Mouse (Mus musculus): ENCODE measurements at regions not wholly inside any gene's neighbourhood (a gene's known extent, or its start where the extent isn't known, plus 50 kb on each side); places are given as distances from the start of the nearest gene placed in this dataset.

- WGBS: 39% methylated on average over 4 of the region's 4 CpGs
- no peaks in the 10 kb centered on the region for H3K9me3 ChIP-seq (ENCODE audit: control insufficient read depth, low read length)
- TF ChIP-seq POLR2A (IDR thresholded peaks at IDR 0.05; ENCODE audit: borderline replicate concordance, extremely low read depth, insufficient read depth, insufficient read length): no peak
- H3K4me3 ChIP-seq (replicated peaks; ENCODE audit: low read length): no peak overlapping the region
- H3K27me3 ChIP-seq (ENCODE audit: control insufficient read depth, insufficient read depth, low read length): no peaks in the 10 kb centered on the region
- DNase-seq (ENCODE audit: low spot score) (no peak), ATAC-seq (ENCODE audit: low FRiP score, low read depth) (no peak)
- no peak overlapping the region for H3K9ac ChIP-seq (ENCODE audit: low read depth, low read length, severe bottlenecking)
- no peak overlapping the region for H3K4me2 ChIP-seq (replicated peaks; ENCODE audit: low read depth, low read length, severe bottlenecking)
- no peaks in the 10 kb centered on the region for H3K4me1 ChIP-seq (ENCODE audit: control insufficient read depth, insufficient read depth, low read length)
- no peaks in the 10 kb centered on the region for H3K36me3 ChIP-seq (ENCODE audit: control insufficient read depth, insufficient read depth, low read length)
- no peak overlapping the region for H3K27ac ChIP-seq (replicated peaks; ENCODE audit: low read depth, low read length)
Observed at GRCm38 (mm10) chr12:30726747-30727146, 142.5 kb downstream of the Tmem18 start.

GRCm38 (mm10) chr12:30729437-30729836, 145.2 kb downstream of the Tmem18 start:
- 57% methylated on average over 6 of the region's 6 CpGs for WGBS
- Histone ChIP-seq H3K9me3 (ENCODE audit: control insufficient read depth, low read length) (no peaks in the 10 kb centered on the region), H3K36me3 (ENCODE audit: control insufficient read depth, insufficient read depth, low read length) (no peaks in the 10 kb centered on the region), H3K4me2 (replicated peaks; ENCODE audit: low read depth, low read length, severe bottlenecking) (no peak overlapping the region), H3K27ac (replicated peaks; ENCODE audit: low read depth, low read length) (no peak overlapping the region), H3K27me3 (ENCODE audit: control insufficient read depth, insufficient read depth, low read length) (no peaks in the 10 kb centered on the region), H3K4me3 (replicated peaks; ENCODE audit: low read length) (no peak overlapping the region), H3K4me1 (ENCODE audit: control insufficient read depth, insufficient read depth, low read length) (no peaks in the 10 kb centered on the region), H3K9ac (ENCODE audit: low read depth, low read length, severe bottlenecking) (no peak overlapping the region)
- DNase-seq (ENCODE audit: low spot score) (no peak), ATAC-seq (ENCODE audit: low FRiP score, low read depth) (no peak)
- TF ChIP-seq POLR2A (IDR thresholded peaks at IDR 0.05; ENCODE audit: borderline replicate concordance, extremely low read depth, insufficient read depth, insufficient read length): no peak

GRCm38 (mm10) chr12:30767621-30768020, 116.5 kb upstream of the Alkal2 start:
- H3K9me3 ChIP-seq (ENCODE audit: control insufficient read depth, low read length): no peaks in the 10 kb centered on the region
- no peak overlapping the region for H3K4me3 ChIP-seq (replicated peaks; ENCODE audit: low read length)
- ATAC-seq (ENCODE audit: low FRiP score, low read depth) (no peak), DNase-seq (ENCODE audit: low spot score) (no peak)
- no peak overlapping the region for H3K27ac ChIP-seq (replicated peaks; ENCODE audit: low read depth, low read length)
- H3K27me3 ChIP-seq (ENCODE audit: control insufficient read depth, insufficient read depth, low read length): no peaks in the 10 kb centered on the region
- no peak overlapping the region for H3K9ac ChIP-seq (ENCODE audit: low read depth, low read length, severe bottlenecking)
- H3K4me2 ChIP-seq (replicated peaks; ENCODE audit: low read depth, low read length, severe bottlenecking): no peak overlapping the region
- H3K36me3 ChIP-seq (ENCODE audit: control insufficient read depth, insufficient read depth, low read length): no peaks in the 10 kb centered on the region
- TF ChIP-seq POLR2A (IDR thresholded peaks at IDR 0.05; ENCODE audit: borderline replicate concordance, extremely low read depth, insufficient read depth, insufficient read length): no peak
- H3K4me1 ChIP-seq (ENCODE audit: control insufficient read depth, insufficient read depth, low read length): no peaks in the 10 kb centered on the region

- Histone ChIP-seq H3K9me3 (ENCODE audit: control insufficient read depth, low read length) (no peaks in the 10 kb centered on the region), H3K4me2 (replicated peaks; ENCODE audit: low read depth, low read length, severe bottlenecking) (no peak overlapping the region), H3K27me3 (ENCODE audit: control insufficient read depth, insufficient read depth, low read length) (no peaks in the 10 kb centered on the region), H3K27ac (replicated peaks; ENCODE audit: low read depth, low read length) (no peak overlapping the region), H3K4me3 (replicated peaks; ENCODE audit: low read length) (no peak overlapping the region), H3K36me3 (ENCODE audit: control insufficient read depth, insufficient read depth, low read length) (no peaks in the 10 kb centered on the region), H3K9ac (ENCODE audit: low read depth, low read length, severe bottlenecking) (no peak overlapping the region), H3K4me1 (ENCODE audit: control insufficient read depth, insufficient read depth, low read length) (no peaks in the 10 kb centered on the region)
- DNase-seq (ENCODE audit: low spot score): no peak
- 75% methylated on average over 2 of the region's 2 CpGs for WGBS
- no peak for ATAC-seq (ENCODE audit: low FRiP score, low read depth)
- TF ChIP-seq POLR2A (IDR thresholded peaks at IDR 0.05; ENCODE audit: borderline replicate concordance, extremely low read depth, insufficient read depth, insufficient read length): no peak
Observed at GRCm38 (mm10) chr12:30793371-30793770, 90.8 kb upstream of the Alkal2 start.

GRCm38 (mm10) chr12:30816096-30816495, 68.0 kb upstream of the Alkal2 start:
- no peaks in the 10 kb centered on the region for H3K36me3 ChIP-seq (ENCODE audit: control insufficient read depth, insufficient read depth, low read length)
- WGBS: 83% methylated on average over 2 of the region's 2 CpGs
- no peaks in the 10 kb centered on the region for H3K4me1 ChIP-seq (ENCODE audit: control insufficient read depth, insufficient read depth, low read length)
- TF ChIP-seq POLR2A (IDR thresholded peaks at IDR 0.05; ENCODE audit: borderline replicate concordance, extremely low read depth, insufficient read depth, insufficient read length): no peak
- no peak overlapping the region for H3K9ac ChIP-seq (ENCODE audit: low read depth, low read length, severe bottlenecking)
- H3K9me3 ChIP-seq (ENCODE audit: control insufficient read depth, low read length): no peaks in the 10 kb centered on the region
- ATAC-seq (ENCODE audit: low FRiP score, low read depth): no peak
- no peak overlapping the region for H3K27ac ChIP-seq (replicated peaks; ENCODE audit: low read depth, low read length)
- no peak overlapping the region for H3K4me3 ChIP-seq (replicated peaks; ENCODE audit: low read length)
- no peaks in the 10 kb centered on the region for H3K27me3 ChIP-seq (ENCODE audit: control insufficient read depth, insufficient read depth, low read length)
- DNase-seq (ENCODE audit: low spot score): no peak
- H3K4me2 ChIP-seq (replicated peaks; ENCODE audit: low read depth, low read length, severe bottlenecking): no peak overlapping the region

GRCm38 (mm10) chr12:30831383-30831782, 52.7 kb upstream of the Alkal2 start:
- no peak for TF ChIP-seq POLR2A (IDR thresholded peaks at IDR 0.05; ENCODE audit: borderline replicate concordance, extremely low read depth, insufficient read depth, insufficient read length)
- WGBS: 88% methylated on average over 3 of the region's 3 CpGs
- H3K27ac ChIP-seq (replicated peaks; ENCODE audit: low read depth, low read length): no peak overlapping the region

More at GRCm38 (mm10) chr12:30831383-30831782, 52.7 kb upstream of the Alkal2 start:
- Histone ChIP-seq H3K4me3 (replicated peaks; ENCODE audit: low read length) (no peak overlapping the region), H3K4me2 (replicated peaks; ENCODE audit: low read depth, low read length, severe bottlenecking) (no peak overlapping the region), H3K27me3 (ENCODE audit: control insufficient read depth, insufficient read depth, low read length) (no peaks in the 10 kb centered on the region), H3K9ac (ENCODE audit: low read depth, low read length, severe bottlenecking) (no peak overlapping the region), H3K9me3 (ENCODE audit: control insufficient read depth, low read length) (no peaks in the 10 kb centered on the region), H3K36me3 (ENCODE audit: control insufficient read depth, insufficient read depth, low read length) (no peaks in the 10 kb centered on the region), H3K4me1 (ENCODE audit: control insufficient read depth, insufficient read depth, low read length) (no peaks in the 10 kb centered on the region)
- DNase-seq (ENCODE audit: low spot score) (no peak), ATAC-seq (ENCODE audit: low FRiP score, low read depth) (no peak)
